ENCODE assay signal across 18 mouse cellular contexts in the genomic region with DNA sequence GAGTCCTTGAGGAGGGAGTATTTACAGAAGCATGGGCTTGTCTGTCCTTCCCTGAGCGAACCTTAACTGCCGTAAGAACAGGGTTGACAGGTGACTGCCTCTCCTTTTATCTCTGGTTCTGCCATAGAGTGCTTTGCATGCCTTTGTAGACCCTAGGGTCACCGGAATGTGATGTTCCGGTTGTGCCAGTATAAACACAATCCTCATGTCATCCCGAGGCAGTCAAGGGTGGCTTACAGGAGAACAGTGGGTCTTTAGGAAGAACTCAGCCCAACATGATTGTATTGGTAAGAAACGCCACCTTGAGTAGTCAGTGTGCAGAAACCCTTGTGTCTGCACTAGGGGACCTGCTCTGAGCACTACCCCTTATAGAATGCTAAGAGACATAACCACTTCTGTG.
A peak's percentile ranks its signal among the peaks of the same experiment; 100 is the strongest.
DNase-seq lines count a peak whose midpoint lies in the region; ATAC-seq and TF ChIP-seq lines count a peak whose summit lies in the region.
"Had no signal": no experiment of that assay in that cellular context is flagged by ENCODE, and none has a peak within 500 bp of the region (broad histone marks: within the 10 kb centered on the region; RNA-seq: fewer than 3 reads in every experiment).

No protein-coding gene starts in this region.

- peaks cover 6% of the 10 kb centered on the region; the same call in 1 of the 2 replicates for H3K4me1 ChIP-seq in kidney, embryonic 15.5 days
- H3K4me1 ChIP-seq in kidney, postnatal 0 days (replicated peaks; ENCODE audit: insufficient read depth, low read length) = no peaks in the 10 kb centered on the region
- H3K4me1 ChIP-seq in kidney, adult 2 months (ENCODE audit: control insufficient read depth, insufficient read depth, low read length) = no peaks in the 10 kb centered on the region
- H3K4me1 ChIP-seq: embryonic facial prominence, embryonic 12.5 days; forebrain, embryonic 13.5 days; forebrain, embryonic 15.5 days had no signal

- peaks cover 28% of the 10 kb centered on the region for H3K36me3 ChIP-seq in kidney, embryonic 15.5 days
- H3K36me3 ChIP-seq in kidney, postnatal 0 days (ENCODE audit: insufficient read depth, low read length) = peaks cover 16% of the 10 kb centered on the region; the same call in 1 of the 2 replicates
- H3K36me3 ChIP-seq in kidney, adult 2 months (ENCODE audit: control insufficient read depth, insufficient read depth, low read length) = peaks cover 1% of the 10 kb centered on the region
- H3K36me3 ChIP-seq: forebrain, embryonic 15.5 days had no signal

- H3K9ac ChIP-seq in kidney, embryonic 15.5 days = no peak overlapping the region
- no peak overlapping the region for H3K9ac ChIP-seq in kidney, postnatal 0 days (ENCODE audit: low read depth, low read length)
- H3K9ac ChIP-seq: embryonic facial prominence, embryonic 12.5 days; forebrain, embryonic 13.5 days; forebrain, embryonic 15.5 days; forebrain, postnatal 0 days had no signal

- no peak overlapping the region for H3K27ac ChIP-seq in kidney, embryonic 15.5 days
- no peak overlapping the region for H3K27ac ChIP-seq in kidney, postnatal 0 days
- no peak overlapping the region for H3K27ac ChIP-seq in kidney, adult 2 months (ENCODE audit: insufficient read depth, low read depth, low read length)
- H3K27ac ChIP-seq: embryonic facial prominence, embryonic 10.5 days; embryonic facial prominence, embryonic 12.5 days; forebrain, embryonic 13.5 days; forebrain, embryonic 15.5 days had no signal

- WGBS in kidney, embryonic 15.5 days = 46% methylated on average over 6 of the region's 6 CpGs
- WGBS in kidney, postnatal 0 days = 43% methylated on average over 6 of the region's 6 CpGs
- WGBS in kidney, adult 2 months = 56% methylated on average over 6 of the region's 6 CpGs

- no peak overlapping the region for H3K4me2 ChIP-seq in kidney, embryonic 15.5 days
- H3K4me2 ChIP-seq in kidney, postnatal 0 days (ENCODE audit: low read length) = no peak overlapping the region
- H3K4me2 ChIP-seq: embryonic facial prominence, embryonic 12.5 days; forebrain, embryonic 13.5 days; forebrain, embryonic 15.5 days had no signal

- no peaks in the 10 kb centered on the region for H3K9me3 ChIP-seq in kidney, embryonic 15.5 days (replicated peaks)
- H3K9me3 ChIP-seq in kidney, postnatal 0 days (replicated peaks; ENCODE audit: low read length) = no peaks in the 10 kb centered on the region
- H3K9me3 ChIP-seq: embryonic facial prominence, embryonic 10.5 days; embryonic facial prominence, embryonic 12.5 days; forebrain, embryonic 13.5 days; forebrain, embryonic 15.5 days had no signal

- H3K4me3 ChIP-seq in kidney, embryonic 15.5 days (replicated peaks) = no peak overlapping the region
- no peak overlapping the region for H3K4me3 ChIP-seq in kidney, postnatal 0 days (replicated peaks; ENCODE audit: low read depth, low read length)
- no peak overlapping the region for H3K4me3 ChIP-seq in kidney, adult 2 months (ENCODE audit: insufficient read depth, low read depth, low read length)
- H3K4me3 ChIP-seq: embryonic facial prominence, embryonic 10.5 days; embryonic facial prominence, embryonic 12.5 days; forebrain, embryonic 13.5 days; forebrain, embryonic 15.5 days had no signal

- TF ChIP-seq POLR2A in kidney, adult 2 months (IDR thresholded peaks at IDR 0.05; ENCODE audit: low read depth, low read length) = no peak

- no peaks in the 10 kb centered on the region for H3K27me3 ChIP-seq in kidney, embryonic 15.5 days
- no peaks in the 10 kb centered on the region for H3K27me3 ChIP-seq in kidney, postnatal 0 days (ENCODE audit: insufficient read depth, low read length)
- H3K27me3 ChIP-seq in kidney, adult 2 months (replicated peaks; ENCODE audit: control insufficient read depth, insufficient read depth, low read length) = no peaks in the 10 kb centered on the region
- H3K27me3 ChIP-seq: embryonic facial prominence, embryonic 12.5 days; forebrain, embryonic 13.5 days; forebrain, embryonic 15.5 days had no signal

- peak; percentile 56; the same call in 1 of the 2 replicates for ATAC-seq in kidney, embryonic 15.5 days (replicated peaks; ENCODE audit: low FRiP score)
- no peak for ATAC-seq in kidney, postnatal 0 days (replicated peaks; ENCODE audit: low FRiP score, low read depth)
- ATAC-seq: forebrain, embryonic 13.5 days; forebrain, embryonic 15.5 days; forebrain, postnatal 0 days had no signal

- no peak for TF ChIP-seq CTCF in kidney, postnatal 0 days (IDR thresholded peaks at IDR 0.05; ENCODE audit: low read depth)
- no peak for TF ChIP-seq CTCF in kidney, adult 2 months (conservative IDR thresholded peaks at IDR 0.05; ENCODE audit: insufficient read depth, insufficient read length, low read depth, low read length)

- no peak for DNase-seq in kidney, adult 11 months
- peak; percentile 40 for DNase-seq in kidney, postnatal 0 days (ENCODE audit: low spot score)
- DNase-seq in kidney, adult 2 months = no peak
- DNase-seq in adrenal gland, postnatal 36 days = no peak
- DNase-seq: adrenal gland, adult 2 months; adrenal gland, postnatal 10 days; adrenal gland, postnatal 25 days; cerebellum, adult 11-12 months; cerebellum, adult 2 months; cerebellum, adult 9-10 months; cerebellum, postnatal 10 days; cerebellum, postnatal 25 days; forebrain, postnatal 0 days had no signal
